Mouse (Mus musculus) cerebellum, adult 2 months (tissue): ENCODE data around the gene Olfr49. TPM values are rescaled to one million over a fixed set of nuclear protein-coding genes. Genes with fewer than 3 reads are reported as not detected.

ENCODE experiments used
- DNase-seq, 2 experiments: peaks; one replicate each; pipeline ENCODE4 v3.0.0; 2021
- H3K27ac ChIP-seq: fragments of 200-500 bp; 2 replicates; pipeline ENCODE4 v1.5.1; 2012; ENCODE audit warnings: low read length, control low read depth, inconsistent platforms; ENCODE audit not compliant: insufficient read depth
- H3K27me3 ChIP-seq: fragments of 200-500 bp; 2 replicates; pipeline ENCODE4 v1.6.1; 2012; ENCODE audit warnings: inconsistent platforms, mild to moderate bottlenecking, low read length, moderate library complexity; ENCODE audit not compliant: control insufficient read depth, insufficient read depth
- H3K4me1 ChIP-seq: fragments of 200-500 bp; 2 replicates; pipeline ENCODE4 v1.6.1; 2011; ENCODE audit warnings: low read length; ENCODE audit not compliant: control insufficient read depth, insufficient read depth
- H3K4me3 ChIP-seq: fragments of 200-500 bp; replicated peaks from 2 replicates; pipeline ENCODE3; 2011; ENCODE audit warnings: mild to moderate bottlenecking, low read depth, low read length, control low read depth; ENCODE audit not compliant: insufficient read depth
- CTCF ChIP-seq: fragments of 200-500 bp; IDR thresholded peaks from 2 replicates; pipeline ENCODE4 v1.5.1; 2011; ENCODE audit warnings: low read depth, mild to moderate bottlenecking, control low read depth, low read length, moderate library complexity, borderline replicate concordance; ENCODE audit not compliant: insufficient read depth
- POLR2A ChIP-seq: fragments of 200-500 bp; IDR thresholded peaks from 2 replicates; pipeline ENCODE4 v1.6.1; 2011; ENCODE audit warnings: low read length, control low read depth, borderline replicate concordance; ENCODE audit not compliant: insufficient read depth
- WGBS: fragments of 180-500 bp; shearing (Covaris S2); methylation state at CpG from one replicate; pipeline ENCODE4 v1.1.7; 2018; 5-methylcytosine and 5-hydroxymethylcytosine counted together
- polyA plus RNA-seq: library from polyadenylated mRNA; depleted of rRNA; stranded (reverse); fragments of >200 nt; gene quantifications from 2 replicates; pipeline ENCODE4 v1.2.3, GENCODE M21; 2012

The Olfr49 gene
- polyA plus RNA-seq, 1 experiment, result not detected

GRCm38 (mm10) chr14:54269566-54269965, 15.2 kb downstream of the Olfr49 start:
- H3K27ac ChIP-seq, result no peak overlapping the region
- no peaks in the 10 kb centered on the region for H3K27me3 ChIP-seq
- H3K4me3 ChIP-seq, result no peak overlapping the region
- DNase-seq, result no peak
- TF ChIP-seq POLR2A (no peak), CTCF (no peak)
- H3K4me1 ChIP-seq, result no peaks in the 10 kb centered on the region
- 94% methylated on average over 3 of the region's 3 CpGs for WGBS

GRCm38 (mm10) chr14:54267966-54268365, 16.8 kb downstream of the Olfr49 start:
- H3K4me1 ChIP-seq, result no peaks in the 10 kb centered on the region
- no peaks in the 10 kb centered on the region for H3K27me3 ChIP-seq
- 92% methylated on average over 10 of the region's 10 CpGs for WGBS
- no peak for TF ChIP-seq POLR2A
- TF ChIP-seq CTCF, result no peak
- no peak overlapping the region for H3K27ac ChIP-seq
- H3K4me3 ChIP-seq, result no peak overlapping the region
- no peak for DNase-seq

GRCm38 (mm10) chr14:54265951-54266350, 18.8 kb downstream of the Olfr49 start:
- DNase-seq, result no peak
- Histone ChIP-seq H3K4me1 (no peaks in the 10 kb centered on the region), H3K27me3 (no peaks in the 10 kb centered on the region), H3K27ac (no peak overlapping the region), H3K4me3 (no peak overlapping the region)
- WGBS, result 78% methylated on average over 6 of the region's 6 CpGs
- TF ChIP-seq POLR2A, result no peak

- WGBS, result 50% methylated on average over 10 of the region's 10 CpGs
- H3K4me3 ChIP-seq, result no peak overlapping the region
- no peak overlapping the region for H3K27ac ChIP-seq
- no peaks in the 10 kb centered on the region; the same call in 1 of the 2 replicates for H3K4me1 ChIP-seq
- no peak for TF ChIP-seq CTCF
- TF ChIP-seq POLR2A, result no peak
- DNase-seq, result no peak
- H3K27me3 ChIP-seq, result no peaks in the 10 kb centered on the region
Observed at GRCm38 (mm10) chr14:54265093-54265492, 19.6 kb downstream of the Olfr49 start.

- H3K4me1 ChIP-seq, result no peaks in the 10 kb centered on the region; the same call in 1 of the 2 replicates
- no peak for DNase-seq
- WGBS, result 93% methylated on average over 7 of the region's 7 CpGs
Observed at GRCm38 (mm10) chr14:54264231-54264630, 20.5 kb downstream of the Olfr49 start.

GRCm38 (mm10) chr14:54263099-54263498, 21.6 kb downstream of the Olfr49 start:
- WGBS, result 93% methylated on average over 6 of the region's 6 CpGs
- H3K4me1 ChIP-seq, result no peaks in the 10 kb centered on the region; the same call in 1 of the 2 replicates
- no peak for DNase-seq
- H3K27ac ChIP-seq, result no peak overlapping the region
- H3K4me3 ChIP-seq, result no peak overlapping the region
- H3K27me3 ChIP-seq, result no peaks in the 10 kb centered on the region
- TF ChIP-seq CTCF, result no peak
- TF ChIP-seq POLR2A, result no peak

More at GRCm38 (mm10) chr14:54264231-54264630, 20.5 kb downstream of the Olfr49 start:
- Histone ChIP-seq H3K27ac (no peak overlapping the region), H3K4me3 (no peak overlapping the region), H3K27me3 (no peaks in the 10 kb centered on the region)
- no peak for TF ChIP-seq POLR2A
- no peak for TF ChIP-seq CTCF

- 89% methylated on average over 8 of the region's 8 CpGs for WGBS
- H3K27me3 ChIP-seq, result no peaks in the 10 kb centered on the region
- no peak overlapping the region for H3K4me3 ChIP-seq
- TF ChIP-seq CTCF, result no peak
- no peak for TF ChIP-seq POLR2A
- DNase-seq, result no peak
- H3K27ac ChIP-seq, result no peak overlapping the region
- H3K4me1 ChIP-seq, result no peaks in the 10 kb centered on the region; the same call in 1 of the 2 replicates
Observed at GRCm38 (mm10) chr14:54262622-54263021, 22.1 kb downstream of the Olfr49 start.

GRCm38 (mm10) chr14:54261386-54261785, 23.4 kb downstream of the Olfr49 start:
- no peak overlapping the region for H3K27ac ChIP-seq
- no peaks in the 10 kb centered on the region for H3K27me3 ChIP-seq
- no peaks in the 10 kb centered on the region; the same call in 1 of the 2 replicates for H3K4me1 ChIP-seq
- DNase-seq, result no peak
- WGBS, result 93% methylated on average over 2 of the region's 2 CpGs
- no peak overlapping the region for H3K4me3 ChIP-seq
- TF ChIP-seq CTCF (no peak), POLR2A (no peak)
